Mouse (Mus musculus): ENCODE data around the gene Polk. TPM values are rescaled to one million over a fixed set of nuclear protein-coding genes. Genes with fewer than 3 reads are reported as not detected.

The Polk gene
- total and polyA plus RNA-seq, 2 experiments from 2014 or later: 4.0 to 4.4 TPM

DNA sequence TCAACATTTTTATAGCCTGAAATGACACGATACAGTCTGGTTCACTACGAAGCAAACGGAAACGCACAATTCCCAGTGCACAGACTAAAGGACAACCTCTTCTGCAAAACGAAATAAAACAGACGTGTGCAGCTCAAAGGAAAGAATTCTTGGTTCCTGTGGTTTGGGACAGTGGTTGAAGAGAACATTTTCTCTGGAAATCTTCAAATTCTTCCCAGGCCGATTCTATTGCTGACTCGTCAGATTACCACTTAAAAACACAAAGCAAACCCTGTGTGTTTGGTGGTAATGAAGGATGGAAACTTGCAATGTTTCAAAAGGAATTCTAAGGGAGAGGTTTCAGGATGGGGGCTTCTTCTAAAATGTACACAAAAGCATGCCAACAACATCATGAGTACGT is 12.3 kb downstream of the Polk start:
- no peak for TF ChIP-seq CTCF (IDR thresholded peaks at IDR 0.05; ENCODE audit: low read depth)
- ATAC-seq (no peak), DNase-seq (ENCODE audit: low spot score) (no peak)
- Histone ChIP-seq H3K4me1 (ENCODE audit: insufficient read depth, low read length) (no peaks in the 10 kb centered on the region), H3K36me3 (ENCODE audit: insufficient read depth, low read length) (no peaks in the 10 kb centered on the region), H3K4me3 (ENCODE audit: low read length) (no peak overlapping the region), H3K9ac (replicated peaks; ENCODE audit: low read length) (no peak overlapping the region), H3K9me3 (ENCODE audit: low read length) (no peaks in the 10 kb centered on the region), H3K4me2 (ENCODE audit: low read depth, low read length) (no peak overlapping the region), H3K27me3 (ENCODE audit: insufficient read depth, low read length) (no peaks in the 10 kb centered on the region), H3K27ac (no peak overlapping the region)
- 94% methylated on average over 9 of the region's 9 CpGs for WGBS

DNA sequence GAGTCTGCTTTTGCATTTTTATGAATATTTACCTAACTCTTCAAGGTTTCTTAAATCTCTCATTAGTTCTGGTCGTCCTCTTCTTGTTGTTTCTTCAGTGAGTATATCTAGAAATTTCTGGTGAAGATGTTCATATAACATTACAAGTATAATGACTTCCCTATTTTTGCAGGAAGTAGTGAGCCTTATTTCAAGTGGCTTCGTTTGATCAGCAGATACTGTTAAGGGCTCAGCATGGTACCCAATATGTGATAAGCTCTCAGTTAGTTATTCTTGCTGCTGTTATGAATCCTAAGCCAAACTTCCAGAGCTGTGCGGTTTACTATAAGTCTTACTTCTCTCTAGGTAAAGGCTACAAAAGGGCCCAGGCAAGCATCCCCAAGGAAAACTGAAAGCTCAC is 12.8 kb downstream of the Polk start:
- H3K36me3 ChIP-seq (ENCODE audit: insufficient read depth, low read length): no peaks in the 10 kb centered on the region
- no peak overlapping the region for H3K27ac ChIP-seq
- ATAC-seq (no peak), DNase-seq (ENCODE audit: low spot score) (no peak)
- no peak for TF ChIP-seq CTCF (IDR thresholded peaks at IDR 0.05; ENCODE audit: low read depth)
- H3K4me1 ChIP-seq (ENCODE audit: insufficient read depth, low read length): no peaks in the 10 kb centered on the region
- H3K9me3 ChIP-seq (ENCODE audit: low read length): no peaks in the 10 kb centered on the region
- H3K27me3 ChIP-seq (ENCODE audit: insufficient read depth, low read length): no peaks in the 10 kb centered on the region
- no peak overlapping the region for H3K4me3 ChIP-seq (ENCODE audit: low read length)
- WGBS: 94% methylated on average over 3 of the region's 3 CpGs
- no peak overlapping the region for H3K9ac ChIP-seq (replicated peaks; ENCODE audit: low read length)
- no peak overlapping the region for H3K4me2 ChIP-seq (ENCODE audit: low read depth, low read length)

DNA sequence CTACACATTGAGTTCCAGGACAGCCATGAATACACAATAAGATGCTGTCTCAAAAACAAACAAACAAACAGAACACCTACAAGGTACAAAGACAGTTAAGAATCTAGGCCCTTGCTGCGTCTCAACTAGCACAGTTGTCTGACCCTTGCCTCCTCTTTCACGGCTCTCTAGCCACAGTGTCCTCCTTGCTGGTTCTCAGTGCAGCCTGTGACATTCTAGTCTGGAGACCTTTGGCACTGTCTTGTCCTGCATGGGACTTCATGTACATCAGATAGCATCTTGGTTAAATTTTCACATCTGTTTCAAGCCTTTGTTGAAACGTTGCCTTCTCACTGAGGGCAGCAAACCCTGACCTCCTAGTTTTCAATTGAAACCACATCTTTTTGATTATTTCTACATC is 13.6 kb downstream of the Polk start:
- Histone ChIP-seq H3K27me3 (ENCODE audit: insufficient read depth, low read length) (no peaks in the 10 kb centered on the region), H3K4me2 (ENCODE audit: low read depth, low read length) (no peak overlapping the region), H3K36me3 (ENCODE audit: insufficient read depth, low read length) (no peaks in the 10 kb centered on the region), H3K27ac (no peak overlapping the region), H3K4me1 (ENCODE audit: insufficient read depth, low read length) (no peaks in the 10 kb centered on the region), H3K9me3 (ENCODE audit: low read length) (no peaks in the 10 kb centered on the region), H3K9ac (replicated peaks; ENCODE audit: low read length) (no peak overlapping the region), H3K4me3 (ENCODE audit: low read length) (no peak overlapping the region)
- no peak for DNase-seq (ENCODE audit: low spot score)
- 88% methylated on average over 3 of the region's 3 CpGs for WGBS
- no peak for TF ChIP-seq CTCF (IDR thresholded peaks at IDR 0.05; ENCODE audit: low read depth)
- no peak for ATAC-seq

DNA sequence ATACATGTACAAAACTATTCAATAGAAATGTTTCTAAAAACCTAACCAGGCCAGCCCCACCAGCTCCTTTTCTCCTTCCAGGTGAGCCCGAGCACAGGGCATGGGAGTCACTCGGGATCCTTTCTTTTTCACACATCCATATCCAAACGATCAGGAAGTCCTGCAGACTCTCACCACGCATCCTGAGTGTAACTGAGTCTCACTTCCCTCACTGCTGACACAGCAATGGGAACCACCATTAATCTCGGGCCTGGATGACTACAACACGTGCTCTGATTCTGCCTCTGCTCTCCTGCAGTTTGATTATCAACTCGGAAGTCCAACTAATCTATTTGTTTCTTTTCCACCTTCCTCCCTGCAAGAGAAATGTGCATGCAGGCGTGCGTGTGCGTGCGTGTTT is 14.5 kb downstream of the Polk start:
- Histone ChIP-seq H3K4me3 (ENCODE audit: low read length) (no peak overlapping the region), H3K4me2 (ENCODE audit: low read depth, low read length) (no peak overlapping the region), H3K4me1 (ENCODE audit: insufficient read depth, low read length) (no peaks in the 10 kb centered on the region), H3K36me3 (ENCODE audit: insufficient read depth, low read length) (no peaks in the 10 kb centered on the region), H3K9ac (replicated peaks; ENCODE audit: low read length) (no peak overlapping the region), H3K27ac (no peak overlapping the region), H3K27me3 (ENCODE audit: insufficient read depth, low read length) (no peaks in the 10 kb centered on the region), H3K9me3 (ENCODE audit: low read length) (no peaks in the 10 kb centered on the region)
- no peak for ATAC-seq
- 92% methylated on average over 11 of the region's 11 CpGs for WGBS
- TF ChIP-seq CTCF (IDR thresholded peaks at IDR 0.05; ENCODE audit: low read depth): no peak
- DNase-seq (ENCODE audit: low spot score): no peak

DNA sequence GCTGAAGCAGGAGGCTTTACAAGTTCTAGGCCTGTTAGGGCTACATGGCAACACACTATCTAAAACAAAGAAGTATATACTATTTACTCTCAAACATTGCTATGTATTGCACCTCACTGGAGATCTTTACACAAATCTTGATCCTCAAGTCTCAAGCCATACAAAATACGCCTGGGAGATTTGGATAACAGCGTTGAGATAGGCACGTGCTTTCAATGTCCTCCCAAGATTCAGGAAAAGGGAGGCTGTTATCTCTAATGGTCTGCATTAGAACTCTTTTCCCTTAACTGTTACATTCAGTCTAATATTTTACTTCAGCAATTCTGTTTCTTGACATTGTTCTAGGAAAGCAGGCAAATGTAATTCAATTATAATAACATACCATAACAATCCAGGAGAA is 15.4 kb downstream of the Polk start:
- 92% methylated on average over 3 of the region's 3 CpGs for WGBS
- ATAC-seq: no peak
- no peak overlapping the region for H3K9ac ChIP-seq (replicated peaks; ENCODE audit: low read length)
- no peak overlapping the region for H3K4me3 ChIP-seq (ENCODE audit: low read length)
- H3K4me2 ChIP-seq (ENCODE audit: low read depth, low read length): no peak overlapping the region
- no peak for TF ChIP-seq CTCF (IDR thresholded peaks at IDR 0.05; ENCODE audit: low read depth)
- no peak overlapping the region for H3K27ac ChIP-seq
- H3K9me3 ChIP-seq (ENCODE audit: low read length): no peaks in the 10 kb centered on the region
- no peak for DNase-seq (ENCODE audit: low spot score)
- no peaks in the 10 kb centered on the region for H3K27me3 ChIP-seq (ENCODE audit: insufficient read depth, low read length)
- no peaks in the 10 kb centered on the region for H3K36me3 ChIP-seq (ENCODE audit: insufficient read depth, low read length)
- H3K4me1 ChIP-seq (ENCODE audit: insufficient read depth, low read length): no peaks in the 10 kb centered on the region

DNA sequence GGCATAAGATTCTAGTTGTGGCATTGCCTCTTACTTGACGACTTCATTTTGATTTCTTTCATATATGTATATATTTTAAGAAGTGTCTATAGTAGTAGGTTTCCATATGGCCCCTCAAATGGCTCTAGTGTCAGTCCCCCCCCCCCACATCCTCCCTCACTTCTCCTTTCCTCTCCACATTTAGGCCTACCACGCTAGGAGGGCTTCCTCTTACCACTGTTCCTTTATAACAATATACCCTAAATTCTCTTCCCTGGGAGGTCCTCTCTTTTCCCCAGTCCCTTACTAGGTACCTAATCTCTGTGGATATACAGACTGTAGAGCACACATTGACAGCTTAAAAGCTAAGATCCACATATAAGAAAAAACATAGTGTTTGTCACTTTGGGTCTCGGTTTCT is 21.1 kb downstream of the Polk start:
- H3K9me3 ChIP-seq (ENCODE audit: low read length): no peaks in the 10 kb centered on the region
- no peak overlapping the region for H3K27ac ChIP-seq
- DNase-seq (ENCODE audit: low spot score): no peak
- 95% methylated on average over 3 of the region's 3 CpGs for WGBS
- H3K4me1 ChIP-seq (ENCODE audit: insufficient read depth, low read length): no peaks in the 10 kb centered on the region
- no peak overlapping the region for H3K4me2 ChIP-seq (ENCODE audit: low read depth, low read length)
- no peaks in the 10 kb centered on the region for H3K36me3 ChIP-seq (ENCODE audit: insufficient read depth, low read length)
- ATAC-seq: no peak
- no peak overlapping the region for H3K9ac ChIP-seq (replicated peaks; ENCODE audit: low read length)
- TF ChIP-seq CTCF (IDR thresholded peaks at IDR 0.05; ENCODE audit: low read depth): no peak
- no peaks in the 10 kb centered on the region for H3K27me3 ChIP-seq (ENCODE audit: insufficient read depth, low read length)
- H3K4me3 ChIP-seq (ENCODE audit: low read length): no peak overlapping the region

DNA sequence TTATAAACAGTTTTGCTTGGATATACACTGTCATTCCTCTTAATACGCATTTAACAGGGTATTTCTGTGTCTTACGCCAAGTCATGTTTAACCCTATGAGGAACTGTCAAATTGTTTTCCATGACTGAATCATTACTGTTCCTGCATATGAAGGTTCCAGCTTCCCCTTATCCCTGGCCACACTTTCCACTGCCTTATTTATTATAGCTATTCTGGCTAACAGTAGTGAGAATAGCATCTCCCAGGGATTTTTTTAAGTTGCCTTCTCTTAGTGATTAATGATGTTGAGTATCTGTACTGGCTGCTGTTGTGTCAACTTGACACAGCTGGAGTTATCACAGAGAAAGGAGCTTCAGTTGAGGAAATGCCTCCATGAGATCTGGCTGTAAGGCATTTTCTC is 25.0 kb downstream of the Polk start:
- no peak for TF ChIP-seq CTCF (IDR thresholded peaks at IDR 0.05; ENCODE audit: low read depth)
- Histone ChIP-seq H3K9ac (replicated peaks; ENCODE audit: low read length) (no peak overlapping the region), H3K27me3 (ENCODE audit: insufficient read depth, low read length) (no peaks in the 10 kb centered on the region)

More for the DNA sequence above, 25.0 kb downstream of the Polk start:
- Histone ChIP-seq H3K4me3 (ENCODE audit: low read length) (no peak overlapping the region), H3K9me3 (ENCODE audit: low read length) (no peaks in the 10 kb centered on the region), H3K4me1 (ENCODE audit: insufficient read depth, low read length) (no peaks in the 10 kb centered on the region), H3K27ac (no peak overlapping the region), H3K4me2 (ENCODE audit: low read depth, low read length) (no peak overlapping the region), H3K36me3 (ENCODE audit: insufficient read depth, low read length) (no peaks in the 10 kb centered on the region)
- DNase-seq (ENCODE audit: low spot score): no peak
- 86% methylated on average over 2 of the region's 2 CpGs for WGBS
- ATAC-seq: no peak
